Mouse (Mus musculus): ENCODE measurements around the gene Gpr33. TPM values are rescaled to one million over a fixed set of nuclear protein-coding genes. Genes with fewer than 3 reads are reported as not detected.
A peak's percentile ranks its signal among the peaks of the same experiment; 100 is the strongest.

Gene Gpr33
- polyA plus RNA-seq, 2 experiments = not detected

DNA sequence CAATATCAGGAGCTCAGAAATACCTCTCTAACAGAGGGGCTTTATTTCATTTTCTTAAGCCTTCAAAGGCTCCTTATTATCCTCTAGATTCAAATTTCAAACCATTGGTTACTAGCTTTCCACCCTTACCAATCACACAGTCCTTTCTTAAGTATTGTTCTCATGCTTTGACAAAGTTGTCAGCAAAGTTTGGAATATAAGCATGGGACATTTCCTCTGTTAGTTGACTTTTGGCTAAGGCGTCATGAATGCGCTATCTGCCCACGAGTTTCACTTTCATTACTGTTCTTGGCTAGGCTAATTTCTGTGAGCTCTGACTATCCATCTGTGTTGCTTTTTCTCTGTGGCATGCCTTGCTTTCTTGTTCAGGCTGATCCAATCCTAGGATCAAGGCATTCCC is 25.1 kb downstream of the Gpr33 start:
- H3K4me1 ChIP-seq (replicated peaks; ENCODE audit: control insufficient read depth in 2 of 2, insufficient read depth in 2 of 2, low read length in 1 of 2) = peaks cover 7 to 11% of the 10 kb centered on the region in 2 experiments
- DNase-seq (ENCODE audit: low read depth in 3 of 3, low spot score in 3 of 3) = no peak
- no peak overlapping the region for H3K4me2 ChIP-seq (ENCODE audit: low read depth)
- 83% methylated on average over 3 of the region's 3 CpGs for WGBS (ENCODE audit: insufficient replicate concordance)
- H3K4me3 ChIP-seq (ENCODE audit: insufficient read depth in 1 of 2, low read depth in 2 of 2, low read length in 2 of 2) = no peak overlapping the region
- no peak overlapping the region for H3K9ac ChIP-seq (replicated peaks)
- H3K27ac ChIP-seq = no peak overlapping the region
- no peaks in the 10 kb centered on the region for H3K9me3 ChIP-seq (ENCODE audit: control insufficient read depth, low read length)
- peaks cover 6% of the 10 kb centered on the region for H3K36me3 ChIP-seq (replicated peaks; ENCODE audit: control insufficient read depth, insufficient read depth, low read depth)
- TF ChIP-seq EP300 (IDR thresholded peaks at IDR 0.05; ENCODE audit: low read depth) (no peak), CTCF (IDR thresholded peaks at IDR 0.05; ENCODE audit: low read depth) (no peak)
- ATAC-seq (ENCODE audit: insufficient read depth) = no peak
- H3K27me3 ChIP-seq (ENCODE audit: control insufficient read depth, insufficient read depth, low read length) = no peaks in the 10 kb centered on the region

DNA sequence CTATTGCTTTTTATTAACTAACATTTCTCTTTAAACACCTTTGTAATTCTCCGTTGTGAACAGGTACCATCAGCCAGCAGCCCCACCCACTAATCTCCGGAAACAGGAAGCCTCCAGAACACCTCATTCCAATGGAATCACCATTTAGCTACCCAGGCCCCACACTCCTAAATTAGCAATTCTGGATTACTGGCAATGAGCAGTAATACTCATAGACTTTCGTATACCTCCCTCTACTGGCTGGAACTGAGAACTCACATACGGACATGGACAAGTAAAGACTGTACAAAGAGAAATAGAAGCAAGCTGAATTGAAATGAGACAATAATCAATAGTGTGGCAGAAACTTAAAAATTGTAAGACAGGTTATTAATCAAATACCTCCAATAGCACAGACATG is 26.3 kb downstream of the Gpr33 start:
- no peaks in the 10 kb centered on the region for H3K9me3 ChIP-seq (ENCODE audit: control insufficient read depth, low read length)
- ATAC-seq (ENCODE audit: insufficient read depth) = no peak
- peaks cover 13% of the 10 kb centered on the region for H3K36me3 ChIP-seq (replicated peaks; ENCODE audit: control insufficient read depth, insufficient read depth, low read depth)
- peak; percentile 27 to 52 (median 46) for DNase-seq (ENCODE audit: low read depth in 3 of 3, low spot score in 3 of 3)
- no peaks in the 10 kb centered on the region for H3K27me3 ChIP-seq (ENCODE audit: control insufficient read depth, insufficient read depth, low read length)
- TF ChIP-seq EP300 (IDR thresholded peaks at IDR 0.05; ENCODE audit: low read depth) = no peak
- TF ChIP-seq CTCF (IDR thresholded peaks at IDR 0.05; ENCODE audit: low read depth) = peak; percentile 68
- peaks cover 7 to 10% of the 10 kb centered on the region in 2 experiments for H3K4me1 ChIP-seq (replicated peaks; ENCODE audit: control insufficient read depth in 2 of 2, insufficient read depth in 2 of 2, low read length in 1 of 2)
- H3K4me3 ChIP-seq (ENCODE audit: insufficient read depth in 1 of 2, low read depth in 2 of 2, low read length in 2 of 2) = no peak overlapping the region
- H3K9ac ChIP-seq (replicated peaks) = no peak overlapping the region
- no peak overlapping the region for H3K4me2 ChIP-seq (ENCODE audit: low read depth)
- H3K27ac ChIP-seq = no peak overlapping the region
- WGBS (ENCODE audit: insufficient replicate concordance) = 21% methylated on average over 4 of the region's 4 CpGs

DNA sequence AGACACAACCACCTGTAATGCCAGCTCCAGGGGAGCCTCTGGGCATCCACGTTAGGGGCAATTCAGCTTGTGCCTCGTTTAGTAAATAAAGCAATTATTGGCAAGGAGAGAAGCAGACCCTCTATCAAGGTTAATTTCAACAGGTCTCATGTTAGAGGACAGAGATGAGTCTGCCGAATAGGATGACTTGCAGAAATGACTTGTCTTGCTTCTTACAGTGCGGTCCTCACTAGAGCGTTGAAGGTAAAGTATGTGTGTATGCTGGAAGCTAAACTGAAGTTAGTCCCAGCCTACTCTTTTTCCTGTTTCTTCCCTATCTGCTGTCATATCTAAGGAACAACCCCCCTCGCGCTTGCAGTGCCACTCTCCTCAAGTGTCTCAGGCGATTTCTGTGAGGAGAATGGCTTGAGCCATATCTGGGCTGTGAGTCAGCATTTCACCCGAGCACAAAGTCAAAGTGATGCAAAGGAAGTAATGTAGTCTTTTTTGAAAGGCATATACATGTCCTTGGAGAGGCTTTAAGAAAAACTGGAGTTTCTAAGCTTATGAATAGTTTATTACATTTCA is 29.4 kb downstream of the Gpr33 start:
- no peaks in the 10 kb centered on the region for H3K27me3 ChIP-seq (ENCODE audit: control insufficient read depth, insufficient read depth, low read length)
- peak; percentile 69 for ATAC-seq (ENCODE audit: insufficient read depth)
- H3K9me3 ChIP-seq (ENCODE audit: control insufficient read depth, low read length) = no peaks in the 10 kb centered on the region
- TF ChIP-seq EP300 (IDR thresholded peaks at IDR 0.05; ENCODE audit: low read depth) (no peak), CTCF (IDR thresholded peaks at IDR 0.05; ENCODE audit: low read depth) (no peak)
- peaks cover 11% of the 10 kb centered on the region for H3K36me3 ChIP-seq (replicated peaks; ENCODE audit: control insufficient read depth, insufficient read depth, low read depth)
- no peak overlapping the region for H3K4me3 ChIP-seq (ENCODE audit: insufficient read depth in 1 of 2, low read depth in 2 of 2, low read length in 2 of 2)
- 29% methylated on average over 9 of the region's 9 CpGs for WGBS (ENCODE audit: insufficient replicate concordance)
- H3K4me1 ChIP-seq (replicated peaks; ENCODE audit: control insufficient read depth in 2 of 2, insufficient read depth in 2 of 2, low read length in 1 of 2) = peaks cover 0 to 9% of the 10 kb centered on the region in 2 experiments; a peak in 3 of 4 replicates
- peak in 2 of 3 experiments; percentile 33 to 36 for DNase-seq (ENCODE audit: low read depth in 3 of 3, low spot score in 3 of 3)
- peak overlapping the region; percentile 46 for H3K27ac ChIP-seq
- H3K9ac ChIP-seq (replicated peaks) = no peak overlapping the region
- peak overlapping the region; percentile 35; the same call in 1 of the 2 replicates for H3K4me2 ChIP-seq (ENCODE audit: low read depth)

DNA sequence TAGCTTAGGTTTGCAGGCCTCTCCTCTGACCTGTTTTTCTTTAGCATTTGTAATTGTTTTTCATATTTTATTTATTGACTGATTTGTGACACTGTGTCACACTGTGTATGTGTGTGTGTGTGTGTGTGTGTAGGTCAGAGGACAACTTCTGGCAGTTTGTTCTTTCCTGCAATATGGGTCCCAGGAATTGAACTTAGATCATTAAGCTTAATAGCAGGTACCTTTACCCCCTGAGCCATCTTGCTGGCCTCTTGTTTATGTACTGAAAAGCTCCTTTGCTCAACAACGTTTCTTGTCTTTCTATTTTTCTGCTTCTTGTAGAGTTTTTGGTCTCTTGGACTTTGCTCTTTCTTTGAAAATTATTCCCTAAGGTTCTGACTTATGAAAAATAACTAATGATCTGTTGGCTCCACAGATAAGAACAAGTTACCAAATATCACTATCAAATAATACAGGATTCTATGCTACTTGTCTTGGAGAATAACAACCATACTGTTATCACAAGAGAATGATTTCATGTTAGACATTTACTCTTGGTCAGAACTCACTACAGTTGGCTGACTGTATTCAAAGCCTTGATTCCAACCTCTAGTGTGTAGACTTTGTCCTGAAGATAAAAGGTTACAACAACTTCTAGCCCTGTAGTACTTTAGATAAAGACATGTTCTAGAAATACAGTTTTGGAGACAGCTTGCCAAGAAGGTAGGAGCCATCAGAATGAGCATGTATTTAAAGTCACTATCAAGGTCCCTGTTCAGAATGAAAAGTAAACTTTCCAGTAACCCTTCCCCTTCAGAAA is 31.9 kb downstream of the Gpr33 start:
- H3K27ac ChIP-seq = no peak overlapping the region
- no peak for DNase-seq (ENCODE audit: low read depth in 3 of 3, low spot score in 3 of 3)
- H3K27me3 ChIP-seq (ENCODE audit: control insufficient read depth, insufficient read depth, low read length) = no peaks in the 10 kb centered on the region
- no peak for ATAC-seq (ENCODE audit: insufficient read depth)
- no peak overlapping the region for H3K4me2 ChIP-seq (ENCODE audit: low read depth)
- no peaks in the 10 kb centered on the region for H3K9me3 ChIP-seq (ENCODE audit: control insufficient read depth, low read length)
- H3K36me3 ChIP-seq (replicated peaks; ENCODE audit: control insufficient read depth, insufficient read depth, low read depth) = peaks cover 11% of the 10 kb centered on the region
- 81% methylated on average over 1 of the region's 1 CpGs for WGBS (ENCODE audit: insufficient replicate concordance)
- TF ChIP-seq EP300 (IDR thresholded peaks at IDR 0.05; ENCODE audit: low read depth) = no peak
- no peak for TF ChIP-seq CTCF (IDR thresholded peaks at IDR 0.05; ENCODE audit: low read depth)
- no peak overlapping the region for H3K4me3 ChIP-seq (ENCODE audit: insufficient read depth in 1 of 2, low read depth in 2 of 2, low read length in 2 of 2)
- H3K9ac ChIP-seq (replicated peaks) = no peak overlapping the region
- peaks cover 0 to 9% of the 10 kb centered on the region in 2 experiments; a peak in 3 of 4 replicates for H3K4me1 ChIP-seq (replicated peaks; ENCODE audit: control insufficient read depth in 2 of 2, insufficient read depth in 2 of 2, low read length in 1 of 2)

DNA sequence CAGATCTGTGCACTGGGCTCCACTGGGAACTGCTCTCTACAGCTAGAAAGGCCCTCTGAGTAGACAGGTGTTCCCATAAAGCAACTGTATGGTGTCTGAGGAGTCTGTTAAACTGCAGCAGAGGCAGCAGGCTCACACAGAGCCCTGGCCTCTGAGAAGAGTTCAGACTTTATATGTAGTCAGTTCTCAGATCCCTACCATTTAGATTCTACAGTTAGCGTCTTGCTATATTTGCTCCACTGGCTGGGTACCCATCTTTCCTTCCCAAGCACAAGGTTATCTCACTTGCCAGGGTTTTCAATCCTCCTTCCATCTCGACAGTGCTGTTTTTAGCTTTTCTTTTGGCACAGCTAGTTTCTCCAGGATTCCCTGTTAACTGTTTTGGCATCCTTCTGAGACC is 37.2 kb downstream of the Gpr33 start:
- no peak for DNase-seq (ENCODE audit: low read depth in 3 of 3, low spot score in 3 of 3)
- Histone ChIP-seq H3K27me3 (ENCODE audit: control insufficient read depth, insufficient read depth, low read length) (no peaks in the 10 kb centered on the region), H3K36me3 (replicated peaks; ENCODE audit: control insufficient read depth, insufficient read depth, low read depth) (no peaks in the 10 kb centered on the region), H3K4me1 (replicated peaks; ENCODE audit: control insufficient read depth in 2 of 2, insufficient read depth in 2 of 2, low read length in 1 of 2) (0 out of 4 replicates have a peak, but pooled peaks cover 0 to under 1% of the 10 kb centered on the region in 2 experiments), H3K9me3 (ENCODE audit: control insufficient read depth, low read length) (no peaks in the 10 kb centered on the region), H3K4me3 (ENCODE audit: insufficient read depth in 1 of 2, low read depth in 2 of 2, low read length in 2 of 2) (no peak overlapping the region), H3K9ac (replicated peaks) (no peak overlapping the region), H3K27ac (no peak overlapping the region), H3K4me2 (ENCODE audit: low read depth) (no peak overlapping the region)
- 73% methylated on average over 2 of the region's 2 CpGs for WGBS (ENCODE audit: insufficient replicate concordance)
- no peak for TF ChIP-seq EP300 (IDR thresholded peaks at IDR 0.05; ENCODE audit: low read depth)
- no peak for TF ChIP-seq CTCF (IDR thresholded peaks at IDR 0.05; ENCODE audit: low read depth)
- no peak for ATAC-seq (ENCODE audit: insufficient read depth)
